Mouse (Mus musculus) forebrain, embryonic 11.5 days (tissue): Measurements from ENCODE around the gene Slc39a7. TPM values are rescaled to one million over a fixed set of nuclear protein-coding genes. Genes with fewer than 3 reads are reported as not detected.
"Not testable (repeated sequence)": the region's sequence is repeated elsewhere in the genome, so short reads cannot be mapped to it uniquely, and the experiment has no call there.

Experiments
- ATAC-seq: fragments of 200-750 bp; cut with Nextera tagmentation; replicated peaks from 2 replicates; pipeline ENCODE4 v1.8.0; 2017; ENCODE audit warnings: moderate TSS enrichment; ENCODE audit not compliant: low FRiP score
- DNase-seq: peaks from one replicate; pipeline ENCODE4 v3.0.0-alpha.2; 2017; ENCODE audit warnings: low spot score
- H3K27ac ChIP-seq: fragments of 300-500 bp; sonication (generic); 2 replicates; pipeline ENCODE4 v1.5.1; 2014; ENCODE audit warnings: low read depth, low read length
- H3K27me3 ChIP-seq: fragments of 300-500 bp; sonication (generic); 2 replicates; pipeline ENCODE4 v1.6.1; 2014; ENCODE audit warnings: mild to moderate bottlenecking, low read length, mixed read lengths; ENCODE audit not compliant: control insufficient read depth, insufficient read depth
- H3K36me3 ChIP-seq: fragments of 300-500 bp; sonication (generic); 2 replicates; pipeline ENCODE4 v1.6.1; 2014; ENCODE audit warnings: mild to moderate bottlenecking, low read length, moderate library complexity, mixed read lengths; ENCODE audit not compliant: control insufficient read depth, insufficient read depth
- H3K4me1 ChIP-seq: fragments of 300-500 bp; sonication (generic); replicated peaks from 2 replicates; pipeline ENCODE4 v1.6.1; 2014; ENCODE audit warnings: low read length, mixed read lengths; ENCODE audit not compliant: control insufficient read depth, insufficient read depth
- H3K4me2 ChIP-seq: fragments of 300-500 bp; sonication (generic); 2 replicates; pipeline ENCODE4 v1.6.1; 2014; ENCODE audit warnings: low read depth, mild to moderate bottlenecking, low read length, moderate library complexity, mixed read lengths; ENCODE audit not compliant: severe bottlenecking
- H3K4me3 ChIP-seq: fragments of 300-500 bp; sonication (generic); 2 replicates; pipeline ENCODE4 v1.5.1; 2014; ENCODE audit warnings: low read depth, low read length
- H3K9ac ChIP-seq: fragments of 300-500 bp; sonication (generic); 2 replicates; pipeline ENCODE4 v1.6.1; 2014; ENCODE audit warnings: low read length
- H3K9me3 ChIP-seq: fragments of 300-500 bp; sonication (generic); 2 replicates; pipeline ENCODE4 v1.6.1; 2016; ENCODE audit warnings: low read length, mixed read lengths; ENCODE audit not compliant: control insufficient read depth
- WGBS: fragments of 180-500 bp; shearing (Covaris S2); extraction: QIAGEN DNeasy Blood & Tissue Kit; methylation state at CpG from one replicate; pipeline ENCODE4 v1.1.7; 2014; 5-methylcytosine and 5-hydroxymethylcytosine counted together
- polyA plus RNA-seq: library from polyadenylated mRNA; unstranded; fragments of >200 nt; fragmentation: Nextera tagmentation; extraction: Ambion mirVana; gene quantifications from 2 replicates; pipeline ENCODE4 v1.2.1, GENCODE M21; 2014

The Slc39a7 gene
- polyA plus RNA-seq, 1 experiment from 2014 or later, result 99.6 TPM

DNA sequence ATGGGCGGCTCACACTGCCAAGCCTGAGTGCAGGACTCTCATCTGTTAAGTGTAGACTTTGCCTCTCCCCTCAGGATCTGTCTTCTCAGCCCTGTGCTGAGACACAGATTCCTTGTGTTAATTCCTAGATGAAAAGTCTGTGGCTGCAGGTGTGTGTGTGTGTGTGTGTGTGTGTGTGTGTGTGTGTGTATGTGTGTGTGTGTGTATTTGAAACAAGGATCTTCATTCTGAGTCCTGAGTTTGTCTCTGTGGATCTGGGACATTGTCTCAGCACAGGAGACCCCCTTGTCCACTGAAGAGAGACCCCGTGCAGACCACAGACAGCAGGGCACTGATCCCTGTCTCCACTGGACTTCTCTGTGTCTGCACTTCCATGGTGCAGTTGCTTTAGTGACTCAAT is 30.7 kb downstream of the Slc39a7 start:
- H3K4me1 ChIP-seq, H3K27ac ChIP-seq, H3K9me3 ChIP-seq, H3K27me3 ChIP-seq, H3K9ac ChIP-seq, H3K4me3 ChIP-seq, DNase-seq, ATAC-seq, H3K4me2 ChIP-seq, H3K36me3 ChIP-seq: not testable (repeated sequence)
- 58% methylated on average over 2 of the region's 2 CpGs for WGBS

DNA sequence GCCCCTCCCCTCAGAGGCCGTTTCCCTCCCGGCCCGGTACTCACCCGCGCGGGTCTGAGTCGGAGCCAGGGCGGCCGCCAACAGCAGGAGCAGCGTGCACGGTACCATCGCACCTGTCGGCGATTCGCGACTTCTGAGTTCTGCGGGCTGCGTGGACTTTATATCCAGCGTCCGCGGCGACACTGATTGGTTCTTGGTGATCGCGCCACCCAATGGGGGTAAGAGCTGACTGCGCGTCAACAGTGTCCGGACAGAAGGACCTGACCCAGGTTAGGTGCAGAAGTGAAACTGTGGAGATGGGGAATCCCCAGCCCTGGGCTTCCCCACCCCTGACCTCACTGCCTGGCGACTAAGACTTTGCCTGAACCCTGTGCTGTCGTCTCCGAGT is 31.3 kb downstream of the Slc39a7 start, which contains the start of gene H2-K1:
TSS of gene H2-K1 (minus strand) at position 198 of the 388 bp plus-strand sequence.
- peak within 1 kb of the TSS; percentile 94 for H3K4me2 ChIP-seq
- 1% methylated on average over 27 of the region's 30 CpGs for WGBS
- H3K9ac ChIP-seq, result peak within 1 kb of the TSS; percentile 64
- ATAC-seq (peak; percentile 80), DNase-seq (peak; percentile 83)
- H3K36me3 ChIP-seq, result no peaks in the 10 kb centered on the region
- H3K27ac ChIP-seq, result no peak within 1 kb of the TSS
- peaks cover 8% of the 10 kb centered on the region; the same call in 1 of the 2 replicates for H3K27me3 ChIP-seq
- no peaks in the 10 kb centered on the region for H3K9me3 ChIP-seq
- H3K4me3 ChIP-seq, result peak within 1 kb of the TSS; percentile 54
- H3K4me1 ChIP-seq, result peaks cover 2% of the 10 kb centered on the region; the same call in 1 of the 2 replicates

DNA sequence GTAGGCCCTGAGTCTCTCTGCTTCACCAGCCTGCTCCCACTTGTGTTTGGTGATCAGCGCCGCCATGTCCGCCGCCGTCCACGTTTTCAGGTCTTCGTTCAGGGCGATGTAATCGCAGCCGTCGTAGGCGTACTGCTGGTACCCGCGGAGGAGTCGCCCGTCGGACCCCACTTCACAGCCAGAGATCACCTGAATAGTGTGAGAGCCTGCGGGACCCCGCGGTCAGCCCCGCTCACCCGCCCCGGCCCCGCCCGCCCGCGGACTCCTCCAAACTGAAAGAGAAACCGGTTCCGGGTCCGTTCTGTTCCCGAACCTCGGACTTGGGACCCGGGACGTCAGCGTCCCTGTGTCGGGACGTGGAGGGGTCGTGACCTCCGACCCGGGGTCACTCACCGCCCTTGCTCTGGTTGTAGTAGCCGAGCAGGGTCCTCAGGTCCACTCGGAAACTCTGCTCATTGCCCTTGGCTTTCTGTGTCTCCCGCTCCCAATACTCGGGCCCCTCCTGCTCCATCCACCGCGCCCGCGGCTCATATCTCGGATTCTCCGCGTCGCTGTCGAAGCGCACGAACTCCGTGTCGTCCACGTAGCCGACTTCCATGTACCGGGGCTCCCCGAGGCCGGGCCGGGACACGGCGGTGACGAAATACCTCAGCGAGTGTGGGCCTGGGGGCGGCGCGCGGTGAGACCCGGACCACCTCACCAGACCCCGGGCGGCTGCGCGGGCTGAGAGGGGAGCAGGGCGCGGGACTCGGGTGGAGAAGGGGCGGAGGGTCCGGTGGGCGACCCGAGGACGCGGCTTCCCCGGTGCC is 31.9 kb downstream of the Slc39a7 start:
- DNase-seq (peak; percentile 55), ATAC-seq (peak; percentile 42)
- H3K27me3 ChIP-seq, result peaks cover 8% of the 10 kb centered on the region; the same call in 1 of the 2 replicates
- H3K4me2 ChIP-seq, result peak overlapping the region; percentile 94
- peak overlapping the region; percentile 54 for H3K4me3 ChIP-seq
- peak overlapping the region; percentile 64 for H3K9ac ChIP-seq
- 1% methylated on average over 86 of the region's 87 CpGs for WGBS
- H3K9me3 ChIP-seq, result no peaks in the 10 kb centered on the region
- peaks cover 2% of the 10 kb centered on the region; the same call in 1 of the 2 replicates for H3K4me1 ChIP-seq
- no peak overlapping the region for H3K27ac ChIP-seq
- no peaks in the 10 kb centered on the region for H3K36me3 ChIP-seq

DNA sequence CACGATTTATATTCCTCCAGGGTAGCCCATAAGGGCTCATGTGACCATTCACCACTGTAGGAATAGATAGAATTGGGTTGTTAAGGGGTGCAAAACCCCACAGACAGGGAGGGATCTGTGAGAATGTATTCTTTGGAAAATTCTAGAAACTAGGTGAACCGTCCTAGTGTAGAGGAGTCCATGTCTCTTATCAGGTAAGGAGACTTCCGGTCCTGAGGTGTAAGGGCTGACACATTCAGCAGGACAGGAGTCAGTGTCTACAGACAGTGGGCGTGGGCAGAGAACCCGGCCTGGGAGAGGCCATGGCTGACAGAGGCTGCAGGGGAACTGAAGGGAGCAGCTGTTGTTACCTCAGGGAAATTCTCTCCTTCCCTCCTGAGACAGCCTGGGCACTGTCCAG is 32.8 kb downstream of the Slc39a7 start:
- H3K27ac ChIP-seq, H3K9me3 ChIP-seq, H3K4me3 ChIP-seq, DNase-seq, H3K4me2 ChIP-seq, ATAC-seq, H3K4me1 ChIP-seq, H3K27me3 ChIP-seq, H3K9ac ChIP-seq, H3K36me3 ChIP-seq: not testable (repeated sequence)
- WGBS, result 62% methylated on average over 5 of the region's 5 CpGs

DNA sequence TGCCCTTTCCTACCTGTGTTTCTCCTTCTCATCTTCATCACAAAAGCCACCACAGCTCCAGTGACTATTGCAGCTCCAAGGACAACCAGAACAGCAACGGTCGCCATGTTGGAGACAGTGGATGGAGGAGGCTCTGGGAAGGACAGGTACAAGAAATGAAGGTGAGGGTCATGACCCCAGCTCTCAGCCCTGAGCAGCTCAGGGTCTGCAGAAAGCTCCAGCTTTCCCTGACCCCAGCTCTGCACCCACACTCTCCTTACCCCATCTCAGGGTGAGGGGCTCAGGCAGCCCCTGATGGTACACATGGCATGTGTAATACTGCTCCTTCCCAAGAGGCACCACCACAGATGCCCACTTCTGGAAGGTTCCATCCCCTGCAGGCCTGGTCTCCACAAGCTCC is 34.5 kb downstream of the Slc39a7 start:
- WGBS, result 91% methylated on average over 2 of the region's 2 CpGs
- not testable (repeated sequence) for H3K27me3 ChIP-seq, H3K9me3 ChIP-seq, H3K9ac ChIP-seq, H3K4me2 ChIP-seq, H3K4me3 ChIP-seq, H3K27ac ChIP-seq, ATAC-seq, H3K36me3 ChIP-seq, H3K4me1 ChIP-seq
- DNase-seq, result peak; percentile 35

DNA sequence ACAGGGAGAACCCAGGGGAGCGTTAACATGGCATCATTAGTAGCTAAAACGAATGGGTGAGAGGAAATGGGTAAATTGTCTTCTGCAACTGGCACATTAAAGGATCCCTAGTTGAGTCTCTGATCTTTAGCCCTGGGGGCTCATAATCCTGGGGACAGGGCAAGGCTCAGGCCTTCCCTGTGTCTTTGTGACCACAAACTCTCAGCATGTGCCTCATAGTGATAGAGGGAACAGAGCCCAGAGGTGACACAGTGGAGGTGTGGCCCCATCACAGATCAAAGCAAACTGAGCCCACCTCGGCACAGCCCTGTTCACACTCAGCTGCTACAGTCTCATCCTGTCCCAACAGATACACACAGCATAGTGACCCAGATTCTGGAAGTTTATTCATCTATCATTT is 35.8 kb downstream of the Slc39a7 start:
- Histone ChIP-seq H3K4me1 (peaks cover 2% of the 10 kb centered on the region; the same call in 1 of the 2 replicates), H3K9ac (no peak overlapping the region), H3K27ac (no peak overlapping the region), H3K9me3 (no peaks in the 10 kb centered on the region), H3K4me2 (no peak overlapping the region), H3K4me3 (no peak overlapping the region), H3K27me3 (peaks cover 8% of the 10 kb centered on the region; the same call in 1 of the 2 replicates), H3K36me3 (no peaks in the 10 kb centered on the region)
- DNase-seq, result no peak
- no peak for ATAC-seq
- WGBS, result 81% methylated on average over 3 of the region's 3 CpGs

DNA sequence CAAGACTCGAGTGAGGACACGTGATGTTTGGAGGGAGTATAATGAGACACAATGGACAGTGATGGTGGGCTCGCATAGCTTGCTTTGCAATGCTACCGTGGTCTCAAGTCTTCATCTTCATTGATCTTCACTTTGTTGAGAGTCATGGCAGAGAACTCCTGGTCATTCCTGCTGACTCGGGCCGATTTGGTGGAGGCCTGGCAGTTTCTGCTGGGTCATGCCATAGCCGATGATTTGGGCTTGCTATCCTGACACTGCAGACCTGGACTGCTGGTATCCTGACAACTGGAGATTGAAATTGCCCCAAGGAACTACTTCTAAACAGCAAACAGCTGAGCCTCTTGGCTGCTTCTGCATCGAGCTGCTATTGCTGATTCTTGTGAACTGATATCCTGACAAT is 36.5 kb downstream of the Slc39a7 start:
- 93% methylated on average over 8 of the region's 8 CpGs for WGBS

DNA sequence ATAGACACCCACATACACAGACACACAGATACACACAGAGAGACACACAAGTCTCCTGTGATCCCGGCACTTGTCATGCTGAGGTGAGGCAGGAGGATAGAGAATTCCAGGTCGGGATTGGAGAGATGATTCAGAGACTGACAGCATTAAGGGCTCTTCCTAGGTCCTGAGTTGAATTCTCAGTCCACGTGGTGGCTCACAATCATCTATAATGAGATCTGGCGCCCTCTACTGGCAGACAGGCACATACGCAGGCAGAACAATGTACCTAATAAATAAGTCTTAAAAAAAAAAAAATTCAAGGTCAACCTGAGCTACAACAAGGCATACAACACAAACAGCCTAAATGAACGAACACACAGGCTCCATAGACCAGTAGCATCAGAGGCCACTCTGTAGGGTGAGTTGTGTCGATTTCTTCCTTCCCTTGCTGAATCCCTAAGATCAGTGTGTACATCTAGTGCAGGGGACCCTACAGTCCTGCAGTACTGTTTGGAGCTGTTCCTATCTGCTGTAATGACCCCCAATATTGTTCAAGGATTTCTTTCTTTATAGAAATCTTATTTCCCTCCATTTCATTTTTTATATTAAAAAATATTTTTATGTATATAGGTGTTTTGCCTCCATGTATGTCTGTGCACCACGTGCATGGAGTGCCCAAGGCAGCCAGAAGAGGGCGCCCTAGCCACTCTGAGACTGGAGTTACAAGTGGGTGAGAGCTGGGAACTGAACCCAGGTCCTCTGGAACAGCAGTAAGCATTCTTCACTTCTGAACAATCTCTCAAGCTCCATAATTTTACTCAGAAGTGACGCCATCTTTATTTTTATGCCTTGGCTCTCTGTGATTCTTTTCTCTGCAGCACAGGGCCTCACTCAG is 39.5 kb downstream of the Slc39a7 start:
- DNase-seq (peak; percentile 75), ATAC-seq (no peak)
- Histone ChIP-seq H3K4me3 (no peak overlapping the region), H3K9ac (no peak overlapping the region), H3K27me3 (no peaks in the 10 kb centered on the region), H3K27ac (no peak overlapping the region), H3K9me3 (no peaks in the 10 kb centered on the region), H3K4me1 (no peaks in the 10 kb centered on the region), H3K4me2 (no peak overlapping the region), H3K36me3 (no peaks in the 10 kb centered on the region)
- WGBS, result 34% methylated on average over 10 of the region's 10 CpGs

More for the DNA sequence above, 36.5 kb downstream of the Slc39a7 start:
- ATAC-seq (no peak), DNase-seq (no peak)
- Histone ChIP-seq H3K27ac (no peak overlapping the region), H3K9ac (no peak overlapping the region), H3K4me3 (no peak overlapping the region), H3K27me3 (peaks cover 5% of the 10 kb centered on the region; the same call in 1 of the 2 replicates), H3K4me2 (no peak overlapping the region), H3K9me3 (no peaks in the 10 kb centered on the region), H3K36me3 (no peaks in the 10 kb centered on the region), H3K4me1 (peaks cover under 1% of the 10 kb centered on the region; the same call in 1 of the 2 replicates)
